Mouse (Mus musculus) frontal cortex, postnatal 36 days (tissue): ENCODE data around the gene Arl4c.

Source experiments
- DNase-seq, 2 experiments: peaks; one replicate each; pipeline ENCODE4 v3.0.0; 2022; ENCODE audit warnings: low spot score in 2 of 2

Arl4c gene

DNA sequence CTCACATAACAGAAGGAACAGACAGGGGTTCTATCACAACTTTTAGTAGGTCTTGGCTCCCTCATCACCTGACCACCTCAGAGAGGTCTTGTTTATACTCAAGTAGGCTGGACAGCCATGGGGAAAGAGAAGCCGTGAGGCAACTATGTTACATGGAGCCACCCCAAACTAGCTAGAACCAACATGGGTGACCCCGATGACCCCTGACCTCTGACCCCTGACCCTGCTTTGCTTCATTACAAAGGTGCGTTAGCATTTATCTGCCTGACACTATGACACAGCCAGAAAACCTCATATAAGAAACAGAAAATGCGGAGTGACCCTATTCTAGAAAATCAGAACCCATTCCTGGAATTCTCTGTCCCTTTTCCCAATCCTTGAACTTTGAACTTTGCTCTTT, 77.6 kb downstream of the Arl4c start:
- DNase-seq, result no peak

DNA sequence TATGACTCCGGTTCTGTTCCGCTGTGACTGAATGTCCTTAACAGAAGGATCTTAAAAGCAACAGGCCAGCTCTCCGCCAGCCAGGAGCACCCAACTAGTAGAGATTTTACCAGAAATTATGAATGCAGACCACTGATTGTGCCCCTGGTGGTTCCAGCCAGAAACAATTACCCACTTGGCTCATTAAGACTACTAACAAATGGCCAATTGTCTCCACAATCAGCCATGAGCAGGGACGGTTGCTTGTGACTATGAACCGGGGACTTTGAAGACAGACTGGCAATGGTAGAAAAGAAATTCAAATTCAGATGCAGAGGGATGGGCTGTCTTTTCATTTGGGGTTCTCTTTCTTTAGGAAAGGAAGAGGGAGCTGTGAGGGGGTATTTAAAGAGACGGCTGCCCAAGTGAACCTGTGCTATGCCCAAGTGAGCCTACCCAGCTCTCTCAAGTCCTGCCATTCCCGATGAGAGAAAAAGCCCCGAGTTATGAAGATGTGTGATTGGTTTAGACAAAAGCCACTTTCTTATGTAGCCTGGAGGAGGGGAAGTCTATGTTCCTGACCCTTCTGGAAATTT, 78.4 kb downstream of the Arl4c start:
- DNase-seq, result peak; percentile 10 to 17
